Mouse (Mus musculus): ENCODE data around the gene Krtap9-1. TPM values are rescaled to one million over a fixed set of nuclear protein-coding genes. Genes with fewer than 3 reads are reported as not detected.
"Not testable (repeated sequence)": the region's sequence is repeated elsewhere in the genome, so short reads cannot be mapped to it uniquely, and the experiment has no call there.

The Krtap9-1 gene
- not detected for total RNA-seq (2021)
- long read RNA-seq, experiment 1: 0 reads
- long read RNA-seq, experiment 2: 0 reads

DNA sequence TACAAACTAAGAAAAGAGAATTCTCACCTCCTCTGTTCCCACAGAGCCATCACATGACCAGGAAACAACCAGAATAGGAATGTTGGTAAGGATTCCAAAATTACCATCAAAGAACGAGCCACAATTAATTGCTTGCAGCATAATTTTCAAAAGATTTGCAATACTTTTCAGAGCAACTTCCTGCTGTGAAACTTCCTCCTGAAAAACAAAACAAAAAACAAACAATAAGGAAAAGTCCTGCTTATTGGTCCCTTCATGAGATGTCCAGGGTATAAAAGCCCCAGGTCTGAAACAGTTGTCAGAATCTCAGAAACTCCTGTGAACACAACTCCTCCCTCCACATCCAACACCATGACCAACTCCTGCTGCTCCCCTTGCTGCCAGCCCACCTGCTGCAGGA, at the start of gene Krtap9-1:
Gene Krtap9-1 (plus strand): TSS at position 301 of the 400 bp plus-strand sequence.
- DNase-seq: not testable (repeated sequence)

DNA sequence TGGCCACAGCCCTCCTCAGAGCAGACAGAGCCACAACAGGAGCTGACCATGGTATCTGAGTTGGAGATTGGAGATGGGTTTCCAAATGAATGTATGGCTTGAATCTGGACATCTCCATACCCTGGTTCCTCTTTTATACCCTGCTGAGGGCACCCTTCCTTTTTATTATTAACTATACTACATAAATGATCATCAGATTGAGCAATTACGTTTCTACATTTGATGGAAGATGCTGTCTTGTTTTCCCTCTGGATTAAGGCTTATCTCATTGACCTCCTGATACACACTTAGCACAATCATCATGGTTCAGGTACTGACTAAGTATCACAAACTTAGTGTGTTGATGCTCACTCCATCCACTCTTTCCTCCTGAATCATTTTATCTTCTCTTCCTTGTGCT, 35.2 kb upstream of the Krtap9-1 start, which contains the start of gene 2300003K06Rik:
Gene 2300003K06Rik (minus strand): TSS at position 101 of the 400 bp plus-strand sequence.
- DNase-seq: no peak

DNA sequence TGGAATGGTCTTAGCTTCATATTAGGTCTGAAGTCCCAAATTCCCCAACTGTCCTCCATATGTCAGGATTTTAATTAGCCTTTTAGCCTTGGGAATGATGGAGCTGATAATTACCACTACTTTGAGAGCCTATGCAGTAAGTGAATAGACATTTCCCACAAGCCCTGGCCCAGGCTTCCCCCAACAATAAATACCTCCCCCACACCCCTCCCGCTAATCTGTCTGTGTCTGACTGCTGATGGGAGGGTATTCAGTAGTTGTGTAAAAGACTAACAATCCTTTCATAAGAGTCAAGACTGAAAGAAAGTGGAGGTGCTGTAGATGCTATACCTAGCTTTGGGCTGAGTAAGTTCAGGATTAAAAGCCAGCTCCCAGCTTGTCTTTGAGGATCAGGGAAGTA, 31.0 kb upstream of the Krtap9-1 start:
- DNase-seq: no peak

GRCm38 (mm10) chr11:99846746-99847145, 26.4 kb upstream of the Krtap9-1 start:
- DNase-seq: no peak

- no peak for DNase-seq
Measured at GRCm38 (mm10) chr11:99851508-99851907, 21.7 kb upstream of the Krtap9-1 start, which contains the start of gene Krtap4-16. Gene Krtap4-16, minus strand, starts transcription at chr11:99851608.

- DNase-seq: peak; percentile 7 to 12
Measured at GRCm38 (mm10) chr11:99854121-99854520, 19.1 kb upstream of the Krtap9-1 start.

GRCm38 (mm10) chr11:99857617-99858016, 15.6 kb upstream of the Krtap9-1 start, which contains the start of gene Gm11568:
Gene Gm11568, plus strand, starts transcription at chr11:99857917.
- DNase-seq: no peak

GRCm38 (mm10) chr11:99858761-99859160, 14.4 kb upstream of the Krtap9-1 start:
- DNase-seq: no peak

- not testable (repeated sequence) for DNase-seq
Measured at GRCm38 (mm10) chr11:99864176-99864575, 9.0 kb upstream of the Krtap9-1 start, which contains the start of gene Gm11559. Gene Gm11559, plus strand, starts transcription at chr11:99864476.

GRCm38 (mm10) chr11:99878887-99879286, 5.7 kb downstream of the Krtap9-1 start, which contains the start of gene Gm11567:
Gene Gm11567, plus strand, starts transcription at chr11:99879187.
- DNase-seq: not testable (repeated sequence)

DNA sequence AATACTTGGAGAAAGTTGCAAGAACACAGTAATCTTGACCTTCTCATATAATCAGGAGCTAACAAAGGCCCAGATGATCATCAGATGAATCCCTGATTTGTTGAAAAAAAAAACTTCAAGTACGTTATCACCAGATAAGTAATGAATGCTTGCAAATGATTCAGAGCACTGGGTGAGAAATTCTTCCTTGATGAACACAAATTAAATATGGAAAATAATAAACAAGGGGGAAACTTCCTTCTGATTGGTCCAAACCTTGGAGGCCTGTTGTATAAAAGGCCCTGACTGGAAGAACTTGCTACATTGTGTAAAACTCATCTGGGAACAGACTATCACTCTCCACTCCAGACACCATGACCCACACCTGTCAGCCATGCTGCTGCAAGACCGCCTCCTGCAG, 34.4 kb downstream of the Krtap9-1 start, which contains the start of gene Krtap31-1:
Gene Krtap31-1 (plus strand): TSS at position 301 of the 400 bp plus-strand sequence.
- DNase-seq: no peak

DNA sequence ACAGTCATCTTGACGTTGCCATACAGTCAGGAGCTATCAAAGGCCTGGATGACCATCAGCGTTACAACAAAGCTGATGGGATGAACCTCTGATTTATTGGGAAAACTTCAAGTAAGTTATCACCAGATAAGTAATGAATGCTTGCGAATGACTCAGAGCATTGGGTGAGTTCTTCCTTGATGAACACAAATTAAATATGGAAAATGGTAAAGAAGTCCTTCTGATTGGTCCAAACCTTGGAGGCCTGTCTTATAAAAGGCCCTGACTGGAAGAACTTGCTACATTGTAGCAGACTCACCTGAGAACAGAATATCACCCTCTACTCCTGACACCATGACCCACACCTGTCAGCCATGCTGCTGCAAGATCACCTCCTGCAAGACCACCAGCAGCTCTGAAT, 41.3 kb downstream of the Krtap9-1 start, which contains the start of gene Gm11565:
Gene Gm11565 (plus strand): TSS at position 301 of the 400 bp plus-strand sequence.
- DNase-seq: no peak

Other genes with a start within 250 kb of the Krtap9-1 start
- gene Krtap4-1, start 245.2 kb upstream of the Krtap9-1 start, total RNA-seq (2021): not detected
- not detected for gene Krtap4-2, start 238.3 kb upstream of the Krtap9-1 start, total RNA-seq (2021)
- not detected for gene Krtap4-7, start 229.3 kb upstream of the Krtap9-1 start, total RNA-seq (2021)
- not detected for gene Gm11555, start 223.2 kb upstream of the Krtap9-1 start, total RNA-seq (2021)
- not detected for gene Gm11563, start 214.4 kb upstream of the Krtap9-1 start, total RNA-seq (2021)
- gene Krtap4-6, start 207.4 kb upstream of the Krtap9-1 start, total RNA-seq (2021): not detected
- not detected for gene Gm14190, start 182.6 kb upstream of the Krtap9-1 start, total RNA-seq (2021)
- not detected for gene Gm14180, start 139.1 kb upstream of the Krtap9-1 start, total RNA-seq (2021)
- not detected for gene Gm11595, start 100.5 kb upstream of the Krtap9-1 start, total RNA-seq (2021)
- not detected for gene Krtap4-8, start 92.7 kb upstream of the Krtap9-1 start, total RNA-seq (2021)
- not detected for gene Krtap4-9, start 88.2 kb upstream of the Krtap9-1 start, total RNA-seq (2021)
- gene Gm11596, start 79.9 kb upstream of the Krtap9-1 start, total RNA-seq (2021): not detected
- gene Gm11569, start 74.5 kb upstream of the Krtap9-1 start, total RNA-seq (2021): not detected
- not detected for gene Gm11554, start 68.9 kb upstream of the Krtap9-1 start, total RNA-seq (2021)
- not detected for gene Krtap4-13, start 63.5 kb upstream of the Krtap9-1 start, total RNA-seq (2021)
- gene Gm11564, start 57.7 kb upstream of the Krtap9-1 start, total RNA-seq (2021): not detected
- not detected for gene 2300003K06Rik, start 35.3 kb upstream of the Krtap9-1 start, total RNA-seq (2021)
- not detected for gene Krtap4-16, start 21.8 kb upstream of the Krtap9-1 start, total RNA-seq (2021)
- gene Gm11568, start 15.5 kb upstream of the Krtap9-1 start, total RNA-seq (2021): not detected
- not detected for gene Gm11559, start 8.9 kb upstream of the Krtap9-1 start, total RNA-seq (2021)
- gene Gm11567, start 5.8 kb downstream of the Krtap9-1 start, total RNA-seq (2021): not detected
- not detected for gene Krtap31-1, start 34.5 kb downstream of the Krtap9-1 start, total RNA-seq (2021)
- not detected for gene Gm11565, start 41.4 kb downstream of the Krtap9-1 start, total RNA-seq (2021)
- not detected for gene Krtap31-2, start 62.9 kb downstream of the Krtap9-1 start, total RNA-seq (2021)
- not detected for gene Krtap9-5, start 75.1 kb downstream of the Krtap9-1 start, total RNA-seq (2021)
- gene Krtap29-1, start 105.7 kb downstream of the Krtap9-1 start, total RNA-seq (2021): not detected
- not detected for gene Krtap16-1, start 113.2 kb downstream of the Krtap9-1 start, total RNA-seq (2021)
- gene Krtap17-1, start 120.6 kb downstream of the Krtap9-1 start, total RNA-seq (2021): not detected
- gene Krt33a, start 142.8 kb downstream of the Krtap9-1 start, total RNA-seq (2021): not detected
- not detected for gene Krt33b, start 156.5 kb downstream of the Krtap9-1 start, total RNA-seq (2021)
- not detected for gene Krt34, start 168.2 kb downstream of the Krtap9-1 start, total RNA-seq (2021)
- not detected for gene Krt31, start 177.2 kb downstream of the Krtap9-1 start, total RNA-seq (2021)
- not detected for gene Krt32, start 214.8 kb downstream of the Krtap9-1 start, total RNA-seq (2021)
- not detected for gene Krt35, start 222.9 kb downstream of the Krtap9-1 start, total RNA-seq (2021)
- gene Krt36, start 232.2 kb downstream of the Krtap9-1 start, total RNA-seq (2021): under 1 TPM; 0.16 to 0.36 TPM
- not detected for gene Krt13, start 248.2 kb downstream of the Krtap9-1 start, total RNA-seq (2021)